Mouse (Mus musculus): ENCODE results near the gene Slc25a54.
A peak's percentile ranks its signal among the peaks of the same experiment; 100 is the strongest.

Gene Slc25a54

GRCm38 (mm10) chr3:109080169-109080568 is at the start of gene Slc25a54:
Slc25a54 (plus strand) TSS chr3:109080469.
- DNase-seq (ENCODE audit: low spot score in 2 of 2): no peak

GRCm38 (mm10) chr3:109030817-109031216 is 49.5 kb upstream of the Slc25a54 start:
- peak in 1 of 2 experiments; percentile 36 for DNase-seq (ENCODE audit: low spot score in 2 of 2)

GRCm38 (mm10) chr3:109031626-109032025 is 48.6 kb upstream of the Slc25a54 start:
- DNase-seq (ENCODE audit: low spot score in 2 of 2): no peak

- no peak for DNase-seq (ENCODE audit: low spot score in 2 of 2)
These were observed 48.0 kb upstream of the Slc25a54 start for GRCm38 (mm10) chr3:109032306-109032705.

DNA sequence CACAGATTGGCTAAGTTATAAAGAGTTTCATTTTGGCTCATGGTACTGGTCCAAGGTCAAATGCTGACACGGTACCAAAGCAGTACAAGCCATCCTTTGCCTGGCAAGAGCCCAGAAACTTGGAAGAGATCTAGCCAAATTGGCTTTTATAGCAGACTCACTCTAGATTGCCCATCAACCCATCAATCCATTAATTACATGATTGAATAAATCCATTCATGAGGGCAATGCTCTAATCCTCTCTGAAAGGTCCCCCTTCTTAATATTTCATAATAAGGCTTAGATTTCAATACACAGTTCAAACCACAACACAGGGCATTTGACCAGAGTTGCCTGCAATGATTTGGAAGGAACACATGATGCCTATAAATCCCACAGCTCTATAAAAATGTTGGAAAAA is 45.9 kb upstream of the Slc25a54 start:
- DNase-seq (ENCODE audit: low spot score in 2 of 2): no peak

GRCm38 (mm10) chr3:109040908-109041307 is 39.4 kb upstream of the Slc25a54 start:
- no peak for DNase-seq (ENCODE audit: low spot score in 2 of 2)

- no peak for DNase-seq (ENCODE audit: low spot score in 2 of 2)
These were observed 36.9 kb upstream of the Slc25a54 start for GRCm38 (mm10) chr3:109043395-109043794.

GRCm38 (mm10) chr3:109046428-109046827 is 33.8 kb upstream of the Slc25a54 start:
- DNase-seq (ENCODE audit: low spot score in 2 of 2): no peak

DNA sequence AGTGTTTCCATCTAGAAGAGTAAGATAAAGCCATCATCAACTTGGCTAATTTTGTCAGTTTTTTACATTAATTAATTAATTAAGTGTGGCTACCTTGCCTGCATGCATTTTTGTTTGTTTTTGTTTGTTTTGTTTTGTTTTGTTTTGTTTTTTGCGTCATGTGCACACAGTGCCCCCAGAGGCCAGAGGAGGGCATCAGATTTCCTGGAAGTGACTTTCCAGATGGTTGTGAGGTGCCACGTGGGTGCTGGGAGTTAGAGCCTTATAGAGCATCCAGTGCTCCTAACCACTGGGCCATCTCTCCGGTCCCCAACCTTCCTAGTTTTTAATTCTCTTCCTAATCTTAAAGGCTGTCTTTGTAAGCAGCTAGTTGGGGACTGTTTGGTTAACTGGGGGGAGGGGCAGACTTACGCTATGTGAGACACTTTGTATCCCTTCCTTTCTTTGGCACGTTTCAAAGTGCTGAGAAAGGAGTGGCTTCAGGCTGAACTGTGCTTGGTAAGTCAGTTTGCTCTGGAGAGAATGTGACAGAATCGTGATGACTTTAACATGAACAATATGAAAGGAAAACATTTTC is 32.5 kb upstream of the Slc25a54 start:
- no peak for DNase-seq (ENCODE audit: low spot score in 2 of 2)

DNA sequence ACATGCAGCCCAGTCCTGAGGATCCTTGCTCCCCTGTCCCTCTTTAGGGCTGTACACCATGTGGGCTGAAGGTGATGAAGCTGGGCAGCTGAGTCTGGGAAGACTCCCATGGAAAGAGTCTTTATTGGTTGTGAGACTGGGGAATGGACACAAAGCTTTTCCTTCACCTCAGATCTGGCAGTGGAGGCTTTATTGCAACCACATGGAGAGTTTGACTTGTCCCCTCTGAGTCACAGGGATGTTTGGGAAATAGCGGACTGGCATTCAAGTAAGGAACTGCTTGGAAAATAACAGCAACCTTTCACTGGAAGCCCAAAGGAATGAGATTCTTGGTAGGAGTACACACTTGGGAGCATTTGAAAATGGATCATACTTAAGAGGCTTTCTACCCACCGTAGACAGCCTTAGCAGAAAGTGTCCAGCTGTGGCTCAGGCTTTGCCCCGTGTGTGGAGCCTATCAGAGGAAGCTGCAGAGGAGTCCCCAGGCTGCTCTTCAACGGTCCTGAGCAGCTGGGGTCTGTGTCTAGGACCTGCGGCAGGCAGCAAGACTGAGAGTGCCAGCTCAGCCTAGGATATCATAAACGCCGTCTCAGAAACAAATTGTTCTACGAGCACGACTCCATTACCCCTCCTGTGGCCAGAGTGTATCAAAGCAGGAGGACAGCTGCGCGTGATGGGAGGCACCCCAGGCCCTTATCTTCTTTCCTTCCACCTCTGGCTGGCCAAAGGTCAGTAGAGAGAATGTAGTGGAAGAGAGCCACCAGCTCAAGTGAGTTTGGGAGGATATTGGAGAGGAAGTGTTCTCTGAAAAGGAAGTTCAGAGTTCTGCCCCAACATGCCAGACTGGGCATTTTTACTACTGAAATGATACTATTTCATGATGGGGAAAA is 29.0 kb upstream of the Slc25a54 start:
- no peak for DNase-seq (ENCODE audit: low spot score in 2 of 2)

GRCm38 (mm10) chr3:109051946-109052331 is 28.3 kb upstream of the Slc25a54 start:
- DNase-seq (ENCODE audit: low spot score in 2 of 2): no peak

DNA sequence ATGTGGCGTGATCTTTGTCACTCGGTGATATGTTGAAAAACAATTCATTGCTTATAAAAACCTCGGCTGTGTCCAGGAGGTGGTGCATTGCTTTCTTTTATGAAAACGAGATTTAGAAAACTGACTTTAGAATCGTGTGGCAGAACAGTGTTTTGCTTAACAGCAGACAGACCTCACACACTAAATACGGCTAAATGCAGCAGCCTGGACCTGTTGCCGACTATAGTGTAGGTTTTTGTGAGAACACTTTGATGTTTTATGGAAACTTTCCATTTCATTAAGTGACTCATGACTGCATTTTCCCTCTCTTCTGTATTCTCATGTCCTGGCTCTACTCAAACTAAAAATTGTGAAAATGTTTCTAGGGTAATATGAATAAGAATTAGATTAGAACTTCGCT is 20.4 kb upstream of the Slc25a54 start:
- DNase-seq (ENCODE audit: low spot score in 2 of 2): no peak

DNA sequence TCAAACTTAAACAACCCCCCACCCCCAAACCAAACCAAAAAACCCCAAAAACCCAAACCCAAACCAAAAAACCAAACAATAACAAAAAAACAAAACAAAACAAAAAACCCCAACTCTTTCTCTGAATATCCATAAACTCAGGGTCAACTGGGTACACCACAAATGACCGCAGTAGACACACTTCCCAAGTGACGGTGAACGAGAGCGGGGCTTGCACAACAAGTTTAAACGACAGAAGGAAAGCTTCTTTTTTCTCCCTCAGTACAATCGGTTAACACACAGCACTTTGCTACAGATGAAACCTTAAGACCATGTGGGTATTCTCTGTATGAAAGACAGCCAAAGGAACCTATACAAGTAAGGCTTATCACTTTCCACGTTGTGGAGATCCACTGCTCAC is 17.9 kb upstream of the Slc25a54 start:
- DNase-seq (ENCODE audit: low spot score in 2 of 2): no peak

DNA sequence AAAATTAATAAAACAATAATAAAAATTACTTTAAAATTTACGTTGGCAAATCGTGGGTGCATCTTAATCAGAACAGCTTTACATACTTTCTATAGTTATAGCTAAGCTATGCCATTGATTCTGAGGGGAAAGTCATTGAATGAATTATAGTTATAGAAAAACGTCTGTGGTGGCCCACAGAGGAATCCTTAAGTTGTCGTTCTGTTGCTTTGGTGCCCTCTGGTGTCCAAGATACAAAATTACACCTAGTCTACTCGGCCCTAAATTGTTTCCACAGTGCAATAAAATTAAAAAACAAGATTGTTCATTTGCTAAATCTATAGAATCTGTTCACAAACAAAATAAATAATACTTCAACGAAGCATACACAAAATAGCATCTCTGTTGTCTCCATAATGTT is 17.3 kb upstream of the Slc25a54 start:
- DNase-seq (ENCODE audit: low spot score in 2 of 2): peak; percentile 50 to 52

DNA sequence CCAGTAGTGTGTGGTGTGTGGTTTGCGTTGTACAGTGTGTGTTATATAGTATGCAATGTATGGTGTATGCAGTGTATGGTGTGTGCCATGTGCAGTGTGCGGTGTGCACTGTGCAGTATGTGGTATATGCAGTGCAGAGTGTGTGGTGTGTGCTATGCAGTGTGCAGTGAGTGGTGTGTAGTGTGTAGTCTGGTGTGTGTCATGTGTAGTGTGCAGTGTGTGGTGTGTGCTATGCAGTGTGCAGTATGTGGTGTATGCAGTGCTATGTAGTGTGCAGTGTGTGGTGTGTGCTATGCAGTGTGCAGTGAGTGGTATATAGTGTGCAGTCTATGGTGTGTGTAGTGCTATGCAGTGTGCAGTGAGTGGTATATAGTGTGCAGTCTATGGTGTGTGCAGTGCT is 4.1 kb downstream of the Slc25a54 start:
- no peak for DNase-seq (ENCODE audit: low spot score in 2 of 2)

DNA sequence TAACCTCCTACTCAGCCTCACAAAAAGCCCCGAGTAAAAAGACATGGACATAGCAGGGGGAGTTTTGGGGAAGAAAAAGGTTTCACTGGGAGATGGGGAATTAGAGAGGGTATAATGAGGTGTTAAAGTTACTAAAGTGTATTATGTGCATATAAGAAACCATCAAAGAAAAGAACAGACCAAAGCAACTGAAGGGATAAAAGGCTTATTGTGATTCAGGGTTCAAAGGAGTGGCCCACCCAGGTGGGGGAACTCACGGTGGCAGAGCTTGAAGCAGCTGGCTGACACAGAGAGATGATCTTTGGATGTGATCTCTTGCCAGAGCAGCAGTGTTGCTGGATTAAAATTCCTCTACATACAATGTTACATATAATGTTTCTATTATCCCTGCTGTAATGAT is 8.2 kb downstream of the Slc25a54 start:
- no peak for DNase-seq (ENCODE audit: low spot score in 2 of 2)

DNA sequence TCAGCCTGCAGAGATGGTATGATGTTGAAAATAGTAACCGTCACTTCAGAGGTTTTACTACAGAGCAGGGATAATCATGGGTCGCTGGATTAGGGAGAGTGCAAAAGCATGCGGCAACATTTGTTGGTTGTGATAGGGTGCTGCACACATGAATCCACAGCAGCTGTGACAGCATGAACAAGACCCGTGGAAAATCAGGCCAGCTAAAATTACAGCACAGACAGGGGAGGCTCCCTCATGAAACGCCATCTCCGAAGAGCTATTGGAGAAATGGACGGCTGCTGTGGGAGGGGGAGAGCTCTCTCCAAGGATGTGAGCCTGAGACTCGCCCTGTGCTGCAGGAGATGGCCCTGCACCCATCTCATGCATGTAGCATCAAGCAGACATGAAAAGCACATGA is 24.4 kb downstream of the Slc25a54 start:
- DNase-seq (ENCODE audit: low spot score in 2 of 2): peak in 1 of 2 experiments; percentile 30

DNA sequence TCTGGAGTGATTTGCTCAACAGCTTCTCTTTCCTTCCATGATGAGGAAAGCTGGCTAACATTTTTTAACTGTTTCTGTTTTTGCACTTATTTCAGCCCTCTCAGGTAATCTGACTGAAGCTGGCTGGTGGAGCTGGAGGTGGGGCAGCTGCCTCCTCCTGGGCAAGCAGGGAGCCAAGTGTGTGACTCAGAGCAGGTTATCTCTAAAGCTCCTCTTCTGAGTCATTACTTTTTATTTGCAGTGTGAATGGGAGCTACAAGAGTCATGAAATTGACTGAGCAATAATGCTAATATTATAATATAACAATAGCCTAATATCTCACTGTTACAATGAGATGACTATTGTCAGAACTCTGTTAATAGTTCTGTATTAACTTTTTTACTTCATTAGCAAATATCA is 36.9 kb downstream of the Slc25a54 start:
- DNase-seq (ENCODE audit: low spot score in 2 of 2): no peak

GRCm38 (mm10) chr3:109119562-109119961 is 39.3 kb downstream of the Slc25a54 start:
- no peak for DNase-seq (ENCODE audit: low spot score in 2 of 2)

DNA sequence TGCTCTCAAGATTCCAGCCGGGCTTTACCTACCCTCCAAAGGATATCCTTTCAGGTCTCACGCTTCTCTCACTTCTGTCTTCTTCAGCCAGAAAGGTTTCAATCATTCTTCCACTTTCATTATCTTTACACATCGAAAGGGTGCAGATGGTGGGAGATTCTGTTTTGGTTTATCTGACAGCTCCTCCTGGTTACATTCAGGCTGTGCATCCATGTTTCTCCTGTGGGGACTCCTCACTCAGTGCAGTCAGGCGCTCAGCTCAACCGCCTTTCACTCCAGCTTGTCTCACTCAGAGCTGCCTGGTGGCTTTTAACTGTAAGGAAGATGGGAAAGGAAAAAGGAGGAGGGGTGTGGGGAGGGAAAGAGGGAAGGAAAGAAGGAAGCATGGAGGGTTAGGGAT is 39.7 kb downstream of the Slc25a54 start:
- no peak for DNase-seq (ENCODE audit: low spot score in 2 of 2)

DNA sequence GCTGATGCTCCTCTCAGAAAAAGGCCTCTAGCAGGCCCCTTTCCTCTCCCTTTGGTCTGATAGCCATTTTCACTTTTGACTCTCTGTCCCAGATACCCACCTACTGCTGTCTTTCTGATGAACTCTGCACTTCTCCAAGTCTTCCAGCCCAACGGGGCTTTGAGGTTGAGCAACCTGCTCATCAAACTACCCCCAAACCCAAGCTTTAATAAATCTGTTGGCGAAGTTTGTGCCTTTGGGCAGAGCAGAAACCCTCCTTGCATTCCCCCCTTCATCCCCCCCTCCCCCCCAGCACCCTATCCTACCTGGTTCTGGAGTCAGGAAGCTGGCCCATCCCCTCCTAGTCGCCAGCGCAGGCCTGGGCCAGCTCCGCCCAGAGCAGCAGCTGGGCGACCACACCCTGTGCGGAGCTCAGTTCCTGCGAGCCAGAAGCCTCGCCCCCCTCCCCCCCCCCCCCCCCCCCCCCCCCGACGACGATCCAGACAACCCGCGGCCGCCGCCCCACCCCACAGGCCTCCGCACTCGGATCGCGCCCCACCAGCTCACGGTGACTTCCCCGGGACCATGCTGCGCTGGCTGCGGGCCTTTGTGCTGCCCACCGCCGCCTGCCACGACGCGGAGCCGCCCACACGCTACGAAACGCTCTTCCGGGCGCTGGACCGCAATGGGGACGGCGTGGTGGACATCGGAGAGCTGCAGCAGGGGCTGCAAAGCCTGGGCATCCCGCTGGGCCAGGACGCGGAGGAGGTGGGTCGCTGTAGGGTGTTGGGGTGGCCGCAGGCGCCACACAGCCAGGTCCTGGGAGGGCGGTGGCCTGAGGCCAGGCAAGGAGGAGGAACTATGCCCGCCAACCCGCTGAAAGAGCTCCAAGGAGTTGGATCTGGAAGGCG is 42.6 kb downstream of the Slc25a54 start, which contains the start of gene Slc25a24:
Gene Slc25a24, plus strand, starts transcription at position 509 of the 890 bp plus-strand sequence.
- DNase-seq (ENCODE audit: low spot score in 2 of 2): peak; percentile 43 to 44

DNA sequence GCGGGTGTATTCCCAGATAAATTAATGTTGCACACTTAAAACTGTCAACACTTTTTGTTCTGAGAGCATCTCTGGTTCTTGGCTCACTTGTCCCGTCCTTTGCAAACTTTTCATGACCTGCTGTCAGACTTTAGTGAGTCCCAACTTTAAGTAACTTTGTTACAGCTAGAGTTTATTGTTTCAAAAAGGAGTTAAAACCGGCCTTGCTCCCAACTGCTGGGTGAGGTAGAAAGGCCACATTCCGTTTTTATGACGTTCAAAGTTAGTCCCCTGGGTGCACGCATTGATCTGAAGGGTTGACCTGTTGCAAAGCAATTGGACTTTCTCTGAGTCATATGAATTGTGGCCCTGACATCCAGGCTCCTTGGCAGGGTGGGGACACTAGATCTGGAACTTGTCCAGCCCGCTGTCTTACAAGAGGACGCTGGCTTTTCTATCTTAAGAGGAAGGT is 43.3 kb downstream of the Slc25a54 start:
- no peak for DNase-seq (ENCODE audit: low spot score in 2 of 2)
